Mouse (Mus musculus) induced T-regulatory cell, adult 2 months (primary cell): ENCODE measurements around the gene Dhx40.
A peak's percentile ranks its signal among the peaks of the same experiment; 100 is the strongest.

Experiments used
- DNase-seq: peaks from one replicate; pipeline ENCODE4 v3.0.0-alpha.2; 2012; ENCODE audit warnings: low read depth

The Dhx40 gene

DNA sequence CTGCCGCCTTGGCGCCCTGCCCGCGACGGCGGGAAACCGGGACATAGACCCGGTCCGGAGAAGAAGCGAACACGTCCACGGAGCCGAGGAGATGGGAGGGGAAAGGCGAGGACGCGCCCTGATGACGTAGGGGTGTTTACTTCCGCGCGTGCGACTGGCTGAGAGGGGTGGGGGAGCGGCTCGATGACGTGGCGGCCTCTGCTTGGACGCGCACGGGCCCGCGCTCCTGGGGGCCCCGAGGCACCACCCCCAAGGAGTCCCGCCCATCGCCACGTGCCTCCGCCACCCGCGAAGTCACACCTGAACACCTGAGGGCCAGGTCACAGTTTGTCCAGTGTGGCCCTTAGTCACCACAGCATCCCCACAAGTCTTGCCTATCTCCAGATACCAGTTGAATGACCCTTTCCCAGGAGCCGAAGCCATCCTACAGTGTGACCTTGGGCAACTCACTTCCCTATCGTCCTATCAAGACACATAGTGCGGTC is at the start of gene Dhx40:
Gene Dhx40, minus strand, starts transcription at position 242 of the 485 bp plus-strand sequence.
- peak; percentile 94 for DNase-seq

DNA sequence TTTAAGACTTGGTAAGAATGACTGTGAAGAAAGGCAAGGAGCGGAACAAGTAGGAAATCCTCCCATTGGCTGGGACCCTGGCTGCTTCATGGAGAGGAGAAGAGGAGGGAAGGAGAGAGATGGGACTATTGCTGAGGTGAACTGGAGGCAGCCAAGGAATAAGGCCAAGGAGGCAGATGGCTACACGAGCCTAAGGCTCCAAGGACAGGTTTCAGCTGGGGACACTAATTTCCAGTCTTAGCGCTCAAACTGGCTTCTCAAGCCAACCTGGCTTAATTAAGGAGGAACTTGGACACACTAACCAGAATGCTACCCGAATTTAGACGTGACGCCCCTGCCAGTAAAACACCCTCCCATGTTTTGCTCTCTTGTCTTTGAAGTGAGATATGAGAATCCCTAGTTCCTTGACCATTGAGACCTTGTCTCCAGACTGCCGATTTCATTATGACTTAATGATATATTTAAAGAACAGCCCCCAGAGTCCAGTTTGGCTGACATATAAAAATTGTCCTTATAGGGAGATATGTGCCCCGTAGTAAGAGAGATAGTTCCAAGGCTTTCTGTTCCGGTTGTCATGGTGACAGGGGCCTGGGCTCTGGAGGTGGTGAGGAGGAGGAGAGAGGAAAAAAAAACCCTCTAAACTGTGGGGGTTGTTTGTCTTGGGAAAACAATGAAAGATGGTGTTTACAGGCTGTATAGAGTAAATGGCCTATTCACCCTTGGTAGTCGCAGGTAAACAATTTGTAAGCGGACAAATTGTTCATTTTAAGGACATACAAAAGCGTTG is 48.3 kb upstream of the Dhx40 start:
- no peak for DNase-seq

DNA sequence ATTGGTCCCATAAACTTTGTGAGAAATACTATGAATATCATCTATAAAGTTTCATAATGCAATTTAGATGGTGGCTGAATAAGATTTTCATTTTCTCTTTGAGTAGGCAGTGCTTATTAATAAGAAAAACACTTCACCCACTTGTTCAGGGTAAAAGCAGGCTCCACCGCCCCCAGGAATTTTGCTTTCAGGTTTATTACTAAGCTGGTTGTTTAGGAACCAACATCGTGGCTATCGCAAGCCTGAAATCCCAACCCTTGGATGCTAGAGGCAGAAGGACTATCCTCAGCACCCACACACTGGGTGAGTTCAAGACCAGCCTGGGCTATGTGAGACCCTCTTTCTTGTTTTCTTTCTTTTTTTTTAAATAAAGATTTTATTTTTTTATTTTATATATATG is 45.5 kb upstream of the Dhx40 start:
- no peak for DNase-seq

DNA sequence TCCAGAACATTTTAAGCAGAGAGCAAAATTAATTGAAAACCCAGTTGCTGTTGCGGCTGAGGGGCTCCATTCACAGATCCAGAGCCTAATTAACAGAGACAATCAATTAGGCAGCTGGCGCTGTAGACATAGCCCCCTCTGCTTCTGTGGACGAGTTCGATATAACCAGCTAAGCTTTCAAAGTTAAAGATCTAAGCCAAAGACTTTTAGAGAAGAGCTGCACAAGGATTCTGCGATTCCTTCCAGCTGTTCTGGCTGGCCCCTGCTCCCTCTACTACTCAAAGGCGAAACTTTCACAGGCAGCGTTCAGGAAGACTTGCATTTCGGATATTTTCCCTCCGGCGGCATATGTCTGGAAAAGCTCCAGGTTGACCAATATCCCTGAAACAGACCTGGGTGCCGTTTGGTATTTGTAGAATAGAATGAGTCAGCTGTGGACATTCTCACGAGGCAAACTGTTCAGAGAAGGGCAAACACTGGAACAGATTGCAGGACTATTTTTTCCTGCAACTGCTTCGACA is 45.0 kb upstream of the Dhx40 start:
- DNase-seq = no peak

DNA sequence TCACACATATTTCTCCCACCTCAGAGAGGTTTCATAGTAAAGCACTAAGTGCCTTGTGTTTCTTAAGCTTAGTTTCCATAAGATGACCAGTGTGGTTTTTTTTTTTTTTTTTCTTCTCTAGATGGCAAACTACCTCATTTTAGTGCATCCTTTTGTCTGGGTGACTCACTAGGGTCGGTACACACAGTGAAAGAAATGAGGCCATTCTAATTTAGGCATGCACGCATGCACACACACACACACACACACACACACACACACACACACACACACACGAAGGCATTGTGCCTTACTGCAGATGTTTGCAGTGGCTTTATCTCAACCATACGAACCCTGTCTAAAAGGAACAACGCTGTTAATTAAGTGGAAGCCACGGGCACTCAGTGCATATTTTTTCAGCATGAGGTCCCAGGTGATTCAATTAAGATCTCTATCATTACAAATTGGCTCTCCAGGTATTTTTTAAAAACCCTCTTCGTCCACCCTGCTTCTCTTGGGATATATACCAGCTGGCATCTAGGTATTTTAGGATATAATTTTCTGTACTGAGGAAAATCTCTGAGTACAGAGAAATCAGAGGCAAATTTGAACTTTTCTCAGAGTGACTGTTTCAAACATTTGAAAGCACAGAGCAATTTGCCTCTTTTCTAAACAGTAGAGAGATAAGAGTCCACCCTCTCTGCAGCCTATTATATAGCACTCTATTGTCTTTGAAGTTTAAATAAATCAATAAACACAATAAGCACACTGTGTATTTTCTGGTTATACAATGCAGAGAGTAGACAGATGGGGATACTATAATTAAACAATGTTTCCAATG is 44.4 kb upstream of the Dhx40 start:
- DNase-seq = no peak

DNA sequence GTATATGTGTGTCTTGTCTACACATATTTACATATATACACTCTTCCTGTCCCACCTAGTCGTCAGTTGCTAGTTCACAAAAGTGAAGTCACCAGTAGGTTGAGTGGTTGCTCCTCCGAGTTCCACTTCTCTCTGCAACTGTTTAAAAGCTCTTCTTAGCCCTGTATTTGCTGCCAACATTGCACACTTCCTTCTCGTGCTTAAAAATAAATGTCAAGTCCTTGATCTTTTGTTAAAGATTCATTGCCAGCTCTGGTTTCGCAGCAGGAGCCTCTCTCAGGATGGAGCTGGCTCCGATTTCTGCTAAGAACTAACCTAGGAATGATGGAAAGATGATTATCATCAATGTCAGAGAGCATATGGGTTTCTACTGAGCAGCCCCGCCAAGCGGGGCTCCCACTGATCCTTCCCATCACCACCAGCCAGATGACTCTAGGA is 43.7 kb upstream of the Dhx40 start:
- no peak for DNase-seq

DNA sequence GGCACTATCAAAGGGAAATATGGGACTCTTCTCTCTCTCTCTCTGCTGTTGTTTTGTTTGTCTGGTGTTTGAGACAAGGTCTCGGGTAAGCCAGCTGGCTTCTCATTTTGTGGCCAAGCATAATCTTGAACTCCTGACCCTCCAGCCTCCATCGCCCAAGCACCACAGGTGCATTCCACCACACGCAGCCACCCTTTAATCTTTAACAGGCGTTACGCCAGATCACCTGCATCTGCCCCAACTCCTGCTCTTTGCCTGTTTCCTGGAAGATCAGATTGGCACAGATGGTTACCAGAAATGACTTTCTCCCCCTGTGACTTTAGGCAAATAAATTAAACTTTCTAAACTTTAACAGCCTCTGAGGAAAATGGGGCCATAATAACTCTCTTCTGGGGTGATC is 36.3 kb upstream of the Dhx40 start:
- peak; percentile 10 for DNase-seq

DNA sequence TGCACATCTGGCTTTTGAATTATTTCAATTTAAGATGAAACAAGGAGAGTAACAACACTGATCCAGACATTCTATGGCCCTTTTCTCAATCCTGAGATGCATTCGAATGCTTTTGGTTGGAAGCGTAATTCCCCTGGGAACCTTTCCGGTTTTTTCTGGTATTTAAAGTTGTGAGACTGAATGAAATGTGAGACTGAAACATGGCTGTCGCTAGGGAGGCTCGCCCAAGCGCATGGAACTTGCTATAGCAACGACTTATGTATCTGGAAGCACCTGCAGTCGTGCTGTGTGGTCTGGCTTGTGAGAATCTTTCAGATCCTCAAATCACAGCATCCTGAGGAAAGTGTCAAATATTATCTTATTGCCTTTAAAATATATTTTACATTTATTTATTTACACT is 33.7 kb upstream of the Dhx40 start:
- DNase-seq = no peak

DNA sequence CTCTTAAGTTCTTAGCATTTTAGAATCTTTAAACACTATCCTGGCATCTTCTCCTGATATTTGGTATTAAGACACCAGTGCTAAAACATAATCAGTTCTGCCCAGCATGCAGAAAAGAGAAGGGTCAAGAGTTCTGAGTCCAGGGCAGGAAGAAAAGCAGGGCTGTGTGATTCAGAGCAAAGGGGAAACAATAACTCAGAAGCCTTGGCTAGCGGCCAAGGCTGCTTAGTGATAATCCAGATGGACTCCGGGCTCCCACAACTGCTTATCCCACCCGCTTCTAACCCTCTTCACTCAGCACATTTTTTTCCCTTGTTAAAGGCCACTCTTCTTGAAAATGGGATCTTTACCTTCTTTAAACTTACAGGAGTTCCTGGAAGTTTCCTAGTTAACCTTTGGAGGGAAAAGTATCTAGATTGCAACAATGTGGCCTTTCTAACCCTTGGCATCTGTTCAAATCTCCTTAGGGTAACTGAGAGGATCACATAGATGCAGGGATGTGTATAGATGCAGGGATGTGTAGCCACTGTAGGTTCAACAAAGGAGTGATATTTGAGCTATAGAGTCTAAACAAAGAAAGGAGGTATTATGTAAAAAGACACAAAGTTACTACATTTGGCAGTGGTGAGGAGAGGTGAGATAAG is 33.1 kb upstream of the Dhx40 start:
- DNase-seq = no peak

DNA sequence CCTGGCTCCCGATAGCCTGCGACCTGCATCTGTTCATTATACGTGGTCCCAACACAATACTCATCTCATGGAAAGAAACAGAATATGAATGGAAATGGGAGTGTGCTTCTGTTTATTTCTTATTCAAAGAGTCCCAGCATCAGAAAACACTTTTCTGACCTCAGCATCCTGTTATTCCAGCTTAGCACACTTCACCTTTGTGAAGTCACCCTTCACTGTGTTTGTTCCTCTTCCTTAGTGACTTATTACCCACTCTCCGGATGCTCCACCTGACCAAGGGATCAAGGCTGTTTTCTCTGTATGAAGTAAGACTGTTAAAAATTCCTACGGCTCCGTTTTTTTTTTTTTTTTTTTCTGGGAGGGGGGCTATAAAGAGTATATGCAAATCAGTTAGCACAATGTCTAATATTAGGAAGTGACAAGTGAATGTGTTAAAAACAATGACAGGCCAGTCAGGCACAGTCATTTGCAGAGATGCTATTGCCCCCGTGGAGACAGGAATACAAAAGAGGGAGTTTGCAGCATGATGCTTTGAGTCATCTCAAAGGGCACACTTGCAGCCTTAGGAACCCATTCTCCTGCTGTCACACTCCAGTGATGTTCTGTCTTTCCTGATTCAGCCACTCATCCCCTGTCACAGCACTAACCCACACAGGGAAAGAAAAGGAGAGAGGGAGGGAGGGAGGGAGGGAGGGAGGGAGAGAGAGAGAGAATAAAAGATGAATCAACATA is 32.3 kb upstream of the Dhx40 start:
- DNase-seq = peak; percentile 44

DNA sequence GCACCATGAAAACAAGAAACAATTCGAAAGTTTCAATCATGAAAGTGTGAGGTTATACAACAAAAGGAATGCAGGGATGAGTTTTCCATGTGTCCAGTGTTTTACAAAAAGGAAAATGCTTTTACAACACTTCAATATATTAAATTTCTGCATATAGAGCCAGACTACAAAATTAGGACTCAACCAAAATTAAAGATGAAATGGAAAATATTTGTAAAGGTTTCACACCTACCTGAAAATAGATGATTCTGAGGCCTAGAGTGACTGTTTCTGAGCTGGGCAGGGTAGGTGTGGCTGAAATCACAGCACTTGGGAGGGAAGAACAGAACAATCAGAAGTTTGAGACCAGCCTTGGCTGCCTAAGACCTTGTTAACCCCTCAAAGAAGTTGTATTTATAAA is 31.2 kb upstream of the Dhx40 start:
- DNase-seq = peak; percentile 12

DNA sequence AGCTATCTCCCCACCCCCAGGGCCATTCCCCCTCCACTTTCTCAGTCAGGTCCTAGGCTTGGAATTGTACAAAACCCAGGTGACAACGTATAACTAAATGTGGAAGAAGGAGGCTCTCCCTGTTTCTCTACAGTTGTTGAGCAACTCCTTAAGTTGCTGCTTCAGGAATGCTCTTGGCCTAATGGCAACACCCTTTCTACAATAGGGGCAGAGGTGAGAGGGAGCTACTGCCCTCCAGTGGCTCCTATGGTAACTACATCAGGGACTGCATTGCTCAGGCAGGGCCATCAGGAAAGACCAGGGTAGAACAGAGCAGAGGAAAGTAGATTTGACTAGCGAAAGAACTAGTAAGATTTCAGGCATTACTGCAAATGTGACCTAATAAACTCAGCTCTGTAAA is 28.8 kb upstream of the Dhx40 start:
- peak; percentile 93 for DNase-seq

DNA sequence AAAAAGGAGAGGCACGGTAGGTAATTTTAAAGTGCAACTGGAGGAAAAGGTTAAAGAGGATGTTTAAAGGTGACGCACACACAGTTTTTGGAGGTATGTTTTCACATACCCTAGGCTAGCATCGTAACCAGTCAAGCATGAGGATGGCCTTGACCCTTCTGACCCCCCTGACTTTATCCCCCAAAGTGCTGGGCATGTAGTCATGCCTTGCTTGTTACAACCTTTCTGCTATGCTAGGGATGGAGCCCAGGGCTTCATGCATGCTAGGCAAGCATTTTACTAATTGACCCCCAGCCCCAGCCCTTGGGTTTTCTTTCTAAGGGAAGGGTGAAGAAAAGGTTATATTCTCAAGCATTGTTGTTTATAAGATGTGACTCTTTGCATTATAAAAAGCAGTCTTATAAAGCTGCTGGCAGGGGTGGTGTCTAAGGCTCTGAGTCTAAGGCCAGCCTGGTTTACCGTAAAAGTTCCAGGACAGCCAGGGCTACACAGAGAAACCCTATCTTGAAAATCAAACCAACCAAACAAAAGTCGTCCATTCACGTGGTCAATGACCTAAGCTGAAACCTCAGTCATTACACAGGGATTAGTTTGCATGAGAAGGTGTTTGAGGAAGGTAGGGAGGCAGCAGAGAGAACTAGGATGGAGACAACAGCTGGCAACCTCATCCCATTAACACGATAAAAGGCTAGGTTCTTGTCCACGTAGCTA is 27.2 kb upstream of the Dhx40 start:
- peak; percentile 20 for DNase-seq

DNA sequence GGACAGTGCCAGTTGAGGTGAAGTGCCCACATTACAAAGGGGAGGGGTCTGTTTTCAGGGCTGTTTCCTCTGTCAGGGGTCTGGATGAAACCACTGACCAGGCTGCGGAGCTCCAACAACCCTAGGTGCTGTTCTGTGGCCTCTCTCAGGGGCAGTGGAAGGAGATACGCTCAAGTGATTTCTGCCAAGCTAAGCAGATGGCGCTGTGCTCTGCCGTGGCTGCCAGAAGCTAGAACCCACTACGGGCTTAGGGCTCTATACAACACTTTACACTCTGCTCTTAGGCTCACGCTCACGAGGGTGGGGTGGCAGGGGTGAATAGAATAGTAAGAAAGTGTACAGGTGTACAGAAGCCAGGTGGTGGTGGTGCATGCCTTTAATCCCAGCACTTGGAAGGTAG is 26.5 kb upstream of the Dhx40 start:
- DNase-seq = peak; percentile 27

DNA sequence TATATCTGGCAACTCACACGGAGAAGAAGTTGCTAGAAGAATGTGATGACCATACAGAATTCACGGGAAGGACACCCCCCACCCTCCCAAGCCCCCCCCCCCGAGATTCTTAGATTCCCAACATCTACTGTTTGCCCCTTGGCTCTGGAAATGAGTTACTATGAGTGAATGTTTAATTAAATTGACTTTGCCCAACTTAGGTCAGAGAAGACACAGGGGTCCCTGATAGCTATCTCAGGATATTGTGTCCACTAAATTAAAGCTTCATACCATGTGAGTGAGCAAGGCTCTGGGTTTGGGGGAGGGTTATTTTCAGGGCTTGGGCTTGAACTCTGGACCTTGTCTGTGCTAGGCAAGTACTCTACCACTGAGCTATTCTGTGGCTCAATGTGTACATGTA is 25.6 kb upstream of the Dhx40 start:
- DNase-seq = no peak

DNA sequence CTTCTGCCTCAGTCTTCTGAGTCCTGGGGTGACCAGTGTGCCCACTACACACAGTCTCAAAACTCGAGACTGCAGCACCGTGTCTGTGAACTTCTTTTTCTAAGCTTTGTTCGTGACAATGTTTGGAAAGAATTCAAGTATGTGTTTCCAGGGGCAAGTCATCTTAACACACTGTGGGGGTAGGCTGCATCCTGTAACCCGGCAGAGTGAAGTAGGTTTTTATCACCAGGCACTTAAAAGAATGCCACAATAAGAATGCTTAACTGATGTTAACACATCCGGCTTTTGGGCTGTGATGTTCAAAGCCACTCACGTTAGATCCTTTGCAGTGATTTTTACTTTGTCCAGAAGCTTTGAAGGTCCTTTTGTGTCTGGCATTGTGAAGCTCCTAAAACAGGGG is 20.9 kb upstream of the Dhx40 start:
- DNase-seq = peak; percentile 89

DNA sequence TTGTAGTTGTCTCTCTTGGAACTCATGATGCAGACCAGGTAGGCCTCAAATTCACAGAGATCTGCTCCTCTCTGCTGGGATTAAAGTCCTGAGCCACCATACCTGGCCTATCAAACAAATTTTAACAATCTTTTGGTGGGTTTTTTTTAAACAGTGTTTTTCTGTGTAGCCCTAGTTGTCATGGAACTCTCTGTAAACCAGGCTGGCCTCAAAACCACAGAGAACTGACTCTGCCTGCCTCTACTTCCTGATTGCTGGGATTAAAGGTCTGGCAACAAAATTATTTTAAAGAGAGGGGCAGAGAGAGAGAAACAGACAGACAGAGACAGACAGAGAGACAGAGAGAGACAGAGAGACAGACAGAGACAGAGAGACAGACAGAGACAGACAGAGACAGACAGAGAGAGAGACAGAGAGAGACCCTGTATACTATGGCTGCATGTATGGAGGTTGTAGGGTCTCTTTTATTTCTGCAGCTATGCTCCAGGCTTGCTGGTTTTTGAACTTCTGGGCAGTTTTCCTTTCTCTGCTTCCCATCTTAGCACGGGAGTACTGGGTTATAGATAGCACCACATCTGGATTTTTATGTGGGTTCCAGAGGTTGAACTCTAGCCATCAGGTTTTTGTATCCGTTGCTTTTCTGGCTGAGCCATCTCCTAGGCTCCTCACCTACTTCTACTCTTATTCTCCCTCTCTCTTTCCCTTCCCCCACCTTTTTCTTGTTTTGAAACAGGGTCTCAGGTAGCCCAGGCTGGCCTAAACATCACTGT is 20.1 kb upstream of the Dhx40 start:
- DNase-seq = peak; percentile 88

DNA sequence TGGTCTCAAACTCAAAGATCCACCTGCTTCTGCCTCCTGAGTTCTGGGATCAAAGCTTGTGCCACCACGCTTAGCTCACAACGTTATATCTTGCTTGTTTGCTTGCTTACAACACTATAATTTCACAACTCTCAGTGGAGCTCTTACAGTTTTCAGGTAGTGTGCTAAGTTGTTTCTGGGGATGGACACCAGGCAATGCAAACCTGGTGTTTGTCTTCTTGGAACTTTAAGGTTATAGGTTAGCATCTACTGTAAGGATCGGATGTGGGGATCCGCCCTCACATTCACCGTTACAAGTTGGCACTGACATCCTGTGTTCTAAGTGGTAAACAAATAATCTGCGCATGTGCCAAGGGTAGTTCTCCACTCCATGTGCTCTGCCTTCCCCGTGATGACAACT is 16.9 kb upstream of the Dhx40 start:
- DNase-seq = peak; percentile 53

DNA sequence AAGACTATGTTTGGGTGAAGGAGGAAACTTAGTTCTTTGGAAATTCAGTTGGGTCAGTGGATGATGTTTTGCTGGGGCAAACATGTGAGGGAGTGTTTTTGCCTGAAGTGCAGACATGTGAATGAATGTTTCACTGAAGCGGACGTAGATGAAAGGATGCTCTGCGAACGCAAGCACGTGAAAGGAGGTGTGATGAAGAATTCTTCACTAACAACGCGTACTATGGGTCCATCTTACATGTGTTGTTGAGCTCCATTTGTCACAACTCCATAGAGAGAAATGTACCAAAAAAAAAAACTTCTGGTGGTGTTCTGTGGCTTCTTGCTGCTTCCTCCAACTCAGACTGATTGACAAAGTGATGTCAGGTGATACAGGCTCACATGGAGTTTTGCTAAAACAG is 15.0 kb upstream of the Dhx40 start:
- peak; percentile 32 for DNase-seq

DNA sequence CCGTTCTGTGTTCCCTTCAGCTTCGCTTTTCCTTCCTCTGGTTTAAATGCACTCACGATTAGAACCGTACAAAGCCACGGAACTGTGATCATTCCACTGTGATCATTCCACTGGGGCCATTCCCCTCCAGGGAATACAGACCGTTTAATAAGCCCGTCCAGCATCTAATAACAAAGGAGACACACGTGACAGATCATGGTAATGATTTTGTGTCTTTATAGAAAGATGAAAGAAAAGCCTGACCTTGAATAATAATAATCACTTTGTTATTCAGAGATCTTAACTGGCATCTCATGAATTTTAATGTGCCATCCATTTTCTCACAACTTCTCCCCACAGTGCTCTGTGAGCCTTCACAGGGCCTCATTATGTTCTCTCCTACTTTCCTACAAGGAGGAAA is 12.0 kb upstream of the Dhx40 start:
- DNase-seq = no peak
